Mouse (Mus musculus) erythroblast, adult 5-6 weeks (primary cell): ENCODE measurements around the gene Scfd2. TPM values are rescaled to one million over a fixed set of nuclear protein-coding genes. Genes with fewer than 3 reads are reported as not detected.
A peak's percentile ranks its signal among the peaks of the same experiment; 100 is the strongest.

ENCODE experiments used
- ATAC-seq: replicated peaks from 2 replicates; pipeline ENCODE4 v1.8.0; 2016; ENCODE audit warnings: moderate number of reproducible peaks, mild to moderate bottlenecking, moderate TSS enrichment, inconsistent platforms; ENCODE audit not compliant: poor library complexity, low FRiP score, severe bottlenecking
- total RNA-seq, 2 experiments: library from RNA; stranded (forward) in 1 of 2; stranded (reverse) in 1 of 2; fragments of 150-400 nt in 1 of 2; fragments of 200-764, 138-1000 nt in 1 of 2; gene quantifications; 2 replicates each; pipeline versions ENCODE4 v1.2.3 to v1.2.4; 2015 to 2017; ENCODE audit warnings: low replicate concordance in 2 of 2

Gene Scfd2
- total RNA-seq (2015; ENCODE audit: low replicate concordance) (3.3 and 3.5 TPM in 2 replicates), total RNA-seq (2017; ENCODE audit: low replicate concordance) (1.8 and 9.5 TPM in 2 replicates)

DNA sequence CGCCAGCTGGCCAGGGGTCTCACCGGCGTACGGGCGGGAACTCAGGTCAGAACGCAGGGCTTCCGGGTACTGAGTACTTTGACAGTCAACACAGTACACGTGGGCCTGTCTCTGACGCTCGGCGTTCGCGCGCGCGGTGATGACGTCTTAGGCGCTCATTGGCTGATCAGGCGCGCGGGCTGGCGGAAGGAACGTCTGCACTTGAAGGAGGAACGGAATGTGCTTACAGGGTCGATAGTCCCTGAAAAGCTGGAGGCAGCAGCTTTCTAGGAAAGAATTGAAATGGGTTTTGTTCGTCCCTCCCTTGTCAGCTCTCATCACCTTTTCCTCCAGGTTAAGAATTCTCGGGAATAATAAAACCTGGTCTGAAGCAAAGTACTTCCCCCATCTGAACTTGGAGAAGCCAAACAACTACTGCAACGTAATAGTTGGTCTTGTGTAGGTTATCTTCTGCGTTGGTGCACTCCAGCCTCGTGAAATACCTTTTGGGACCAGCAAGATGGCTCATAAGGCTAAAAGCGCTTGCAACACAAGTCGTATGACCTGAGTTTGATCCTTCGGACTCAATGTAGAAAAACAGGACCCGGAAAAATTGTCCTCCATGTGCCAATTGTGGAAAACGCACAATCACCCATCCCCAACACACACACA, at the start of gene Scfd2:
TSS of gene Scfd2 (minus strand) at position 130 of the 651 bp plus-strand sequence.
- peak; percentile 82 for ATAC-seq

DNA sequence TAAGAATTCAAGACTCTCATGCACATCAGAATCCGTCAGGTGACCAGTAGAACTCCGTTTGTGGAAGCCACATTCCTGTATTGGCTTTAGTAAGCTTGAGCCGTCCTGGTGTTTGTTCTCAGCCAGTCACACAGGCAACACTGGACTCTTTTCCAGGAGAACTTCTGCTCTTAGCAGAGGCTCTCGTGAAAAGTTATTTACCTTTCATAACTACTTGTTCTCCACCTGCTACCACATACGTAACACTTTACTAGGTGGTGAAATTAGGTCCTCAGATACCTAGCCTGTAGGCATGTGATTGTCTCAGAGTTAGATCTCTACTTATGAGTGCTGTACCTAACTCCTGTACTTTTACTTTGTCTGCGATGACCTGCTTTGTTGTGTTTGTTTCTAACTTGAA, 40.2 kb upstream of the Scfd2 start:
- ATAC-seq: no peak

GRCm38 (mm10) chr5:74561151-74561550, 29.6 kb upstream of the Scfd2 start:
- ATAC-seq: no peak

DNA sequence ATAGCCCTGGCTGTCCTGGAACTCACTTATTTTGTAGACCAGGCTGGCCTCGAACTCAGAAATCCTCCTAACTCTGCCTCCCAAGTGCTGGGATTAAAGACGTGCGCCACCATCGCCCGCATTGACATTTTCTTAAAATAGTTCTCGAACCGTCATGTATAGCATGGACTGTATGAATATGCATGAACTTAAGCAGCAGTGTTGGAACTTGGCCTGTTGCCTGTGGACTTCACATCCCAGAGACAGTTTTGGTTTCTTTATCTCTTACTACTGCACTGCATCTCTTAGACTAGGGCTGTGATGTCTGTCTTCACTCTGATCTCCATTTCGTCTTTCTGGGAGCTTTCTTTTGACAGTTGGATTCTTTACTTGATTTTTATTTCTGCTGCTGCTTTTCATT, 18.0 kb upstream of the Scfd2 start:
- no peak for ATAC-seq

DNA sequence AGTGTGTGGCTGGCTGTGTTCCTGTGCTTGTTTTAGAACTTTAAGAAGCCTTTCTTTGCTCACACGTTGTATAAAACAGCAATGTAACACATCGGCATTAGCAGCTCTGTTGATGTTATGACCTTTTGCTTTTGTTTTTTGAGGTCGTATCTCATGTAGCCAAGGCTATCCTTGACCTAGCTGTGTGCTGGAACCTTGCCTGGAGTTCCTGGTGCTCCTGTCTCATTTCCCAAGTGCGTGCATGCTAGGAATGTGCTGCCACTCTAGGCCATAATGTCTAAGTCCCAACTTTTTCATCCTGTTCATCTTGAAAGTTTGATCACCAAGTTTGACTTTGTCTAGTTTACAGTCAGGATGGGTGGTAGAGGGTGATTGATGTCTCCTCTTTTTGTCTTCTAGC, 14.0 kb upstream of the Scfd2 start:
- no peak for ATAC-seq

GRCm38 (mm10) chr5:74536180-74536947, 4.8 kb upstream of the Scfd2 start:
- no peak for ATAC-seq

- peak; percentile 78 for ATAC-seq
Observed at GRCm38 (mm10) chr5:74535240-74536021, 3.9 kb upstream of the Scfd2 start, which contains the start of gene Fip1l1. Fip1l1 (plus strand) TSS chr5:74535449.

DNA sequence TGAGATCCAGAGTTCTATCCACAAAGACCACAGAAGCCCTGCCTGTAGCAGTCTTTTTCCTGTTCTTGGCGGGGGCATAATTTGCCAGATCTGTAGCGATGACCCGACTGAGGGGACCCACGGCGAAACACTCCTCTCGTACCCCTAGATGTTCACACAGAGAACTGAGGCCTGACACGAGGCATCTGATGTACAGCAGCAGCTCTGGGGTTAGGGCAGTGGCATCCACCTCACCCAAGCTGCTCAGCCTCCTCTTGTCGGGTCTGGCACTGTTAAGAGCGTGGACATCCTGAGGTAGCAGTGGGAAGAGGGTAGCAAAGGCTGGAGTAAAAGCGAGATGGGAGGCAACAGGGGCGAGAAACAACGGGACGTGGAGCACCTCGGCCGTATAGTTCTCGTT, 774 bp downstream of the Scfd2 start:
- no peak for ATAC-seq

DNA sequence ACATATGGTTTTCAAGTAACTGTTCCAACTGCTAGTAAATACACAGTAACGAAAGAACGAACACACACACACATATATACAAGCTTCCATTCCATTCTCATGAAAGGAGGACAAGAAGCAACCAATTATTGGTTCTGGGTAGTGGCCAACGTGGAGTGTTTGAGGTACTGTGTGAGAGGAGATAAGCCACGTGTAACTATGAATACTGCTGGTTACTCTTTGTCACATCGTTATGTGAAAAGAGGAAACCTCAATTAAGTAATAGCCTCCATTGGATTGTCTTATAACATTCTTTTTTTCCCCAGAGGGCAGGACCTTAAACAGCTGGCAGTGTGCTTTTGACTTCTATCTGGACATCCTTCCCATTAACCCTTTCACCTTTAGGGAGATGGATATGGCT, 4.5 kb downstream of the Scfd2 start:
- no peak for ATAC-seq

- ATAC-seq: no peak
Observed at GRCm38 (mm10) chr5:74511686-74512085, 19.9 kb downstream of the Scfd2 start.

GRCm38 (mm10) chr5:74492705-74493104, 38.9 kb downstream of the Scfd2 start:
- no peak for ATAC-seq

DNA sequence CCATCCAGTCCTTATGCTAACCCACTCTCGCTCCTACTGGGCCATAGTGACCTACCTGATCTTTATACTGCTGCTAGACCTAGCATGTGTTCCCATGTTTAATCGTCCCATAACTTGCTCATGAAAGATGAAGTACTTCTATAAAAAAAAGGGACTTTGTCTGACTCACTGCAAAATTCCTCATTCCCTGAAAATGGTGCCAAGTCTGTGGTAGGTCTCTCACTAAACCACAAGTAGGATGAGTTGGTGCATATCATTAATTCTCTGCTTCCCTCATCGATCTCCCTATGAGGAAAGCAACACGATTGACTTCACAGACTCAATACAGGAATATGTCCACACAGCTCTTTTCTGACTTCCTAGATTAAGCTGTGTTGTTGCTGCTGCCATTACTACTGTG, 46.9 kb downstream of the Scfd2 start:
- no peak for ATAC-seq

DNA sequence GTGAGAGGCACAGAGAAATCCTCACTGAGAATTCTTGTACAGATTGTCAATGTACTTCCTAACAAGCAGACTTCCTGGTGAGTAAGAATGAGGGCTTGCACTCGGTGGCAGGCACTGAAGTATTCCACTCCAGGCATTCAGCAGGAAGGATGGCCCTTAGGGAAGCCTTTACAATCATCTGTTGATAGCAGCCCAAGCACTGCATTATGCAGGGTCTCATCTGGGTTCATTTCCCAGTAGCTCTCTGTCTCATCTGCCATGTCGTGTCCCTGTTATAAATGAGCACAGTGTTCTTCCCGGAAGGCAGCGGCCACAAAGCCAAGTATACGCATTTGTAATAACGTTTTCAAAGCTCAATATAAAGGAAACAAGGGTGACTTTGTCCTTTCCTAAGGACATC, 48.9 kb downstream of the Scfd2 start:
- no peak for ATAC-seq

DNA sequence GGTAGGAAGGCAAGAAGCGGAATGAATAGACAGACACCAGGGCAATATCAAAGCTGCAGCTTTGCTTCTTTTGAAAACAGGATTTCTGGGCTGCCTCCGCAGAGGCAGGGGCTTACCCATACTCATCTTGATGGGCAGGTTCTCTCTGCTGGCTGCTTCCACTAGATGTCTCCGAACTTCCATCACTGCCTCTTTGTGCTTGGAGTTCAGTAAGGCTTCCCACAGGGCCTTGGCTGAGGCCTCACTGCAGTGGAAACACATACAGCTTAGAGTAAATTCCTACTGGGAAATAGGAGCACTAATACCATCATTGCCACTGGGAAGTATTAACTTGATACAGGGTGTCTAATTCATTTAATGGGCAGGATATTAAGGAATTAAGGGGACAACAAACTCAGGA, 49.5 kb downstream of the Scfd2 start:
- ATAC-seq: no peak

DNA sequence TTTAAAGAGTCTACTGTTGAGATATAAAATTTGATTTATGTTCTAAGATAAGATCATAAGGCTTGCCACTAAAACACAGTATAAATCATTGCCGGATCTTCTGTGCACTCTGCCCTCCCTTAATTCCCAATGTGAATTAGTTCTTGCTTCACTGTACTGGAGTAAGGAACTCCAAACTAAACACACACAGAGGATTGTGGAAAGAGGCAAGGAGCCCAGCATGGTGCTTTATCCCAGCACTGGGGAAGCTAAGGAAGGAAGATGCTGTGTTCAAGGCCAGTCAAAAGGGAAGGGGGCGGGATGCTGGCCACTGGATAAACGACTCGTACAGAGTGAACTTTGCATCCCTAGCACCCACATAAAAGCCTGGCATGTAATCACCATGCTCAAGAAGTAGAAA, 51.1 kb downstream of the Scfd2 start:
- ATAC-seq: no peak

DNA sequence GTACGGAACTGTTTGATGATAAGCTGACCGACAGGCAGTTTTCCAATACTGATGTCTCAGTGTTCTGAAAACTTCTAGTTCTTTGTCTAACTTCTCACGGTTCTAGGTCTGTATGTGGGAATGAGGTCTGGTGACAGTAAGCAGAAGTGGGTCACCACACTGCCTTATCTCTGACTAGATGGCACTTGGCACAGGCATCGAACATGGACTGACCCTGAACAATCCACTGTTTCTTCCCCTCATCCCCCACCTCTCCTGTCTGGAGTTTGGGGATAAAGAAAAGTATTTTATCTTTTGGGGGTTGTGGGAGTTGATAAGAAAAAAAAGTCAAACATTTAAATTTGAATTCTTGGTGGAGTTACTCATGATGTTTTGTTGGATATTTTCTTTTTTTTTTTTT, 51.6 kb downstream of the Scfd2 start:
- no peak for ATAC-seq

DNA sequence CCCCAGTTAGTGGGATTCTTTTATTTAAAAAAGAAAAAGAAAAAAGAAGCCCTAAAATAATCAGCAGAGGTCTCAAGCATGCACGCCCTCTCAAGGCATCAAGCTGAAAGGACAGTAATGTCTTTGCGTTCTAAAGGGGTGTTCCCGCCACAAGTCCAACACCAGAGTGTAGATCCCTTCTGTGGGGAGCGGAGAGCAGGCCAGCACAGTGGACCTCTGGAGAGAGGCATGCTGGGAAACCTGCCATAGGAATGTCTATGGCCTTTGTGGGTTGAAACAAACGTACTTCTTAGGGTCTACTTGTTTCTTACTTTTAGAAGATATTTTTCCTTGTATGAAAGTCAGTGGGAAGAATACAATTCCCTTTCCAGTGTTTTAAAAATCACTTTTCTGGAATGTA, 52.4 kb downstream of the Scfd2 start:
- no peak for ATAC-seq

- ATAC-seq: no peak
Observed at GRCm38 (mm10) chr5:74476551-74476950, 55.0 kb downstream of the Scfd2 start.

- no peak for ATAC-seq
Observed at GRCm38 (mm10) chr5:74473117-74473516, 58.4 kb downstream of the Scfd2 start.

DNA sequence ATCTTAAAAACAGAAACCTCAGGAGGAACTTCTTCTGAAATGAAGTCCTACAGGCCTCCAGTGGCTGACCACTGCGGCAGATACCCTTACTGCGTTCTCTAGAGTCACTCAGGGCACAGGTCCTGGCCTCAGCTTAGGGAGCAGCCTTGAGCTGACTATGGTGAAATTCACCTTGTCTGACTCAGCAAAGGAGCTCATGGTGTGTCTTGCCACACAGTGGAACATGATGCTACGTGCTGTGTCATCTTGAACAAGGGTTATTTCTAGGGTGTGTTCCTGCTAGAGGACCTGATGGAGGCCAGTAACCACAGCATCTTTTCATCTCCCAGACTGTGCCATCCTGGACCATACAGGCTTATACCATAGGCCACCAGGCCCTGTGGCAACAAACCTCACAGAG, 60.7 kb downstream of the Scfd2 start:
- no peak for ATAC-seq

DNA sequence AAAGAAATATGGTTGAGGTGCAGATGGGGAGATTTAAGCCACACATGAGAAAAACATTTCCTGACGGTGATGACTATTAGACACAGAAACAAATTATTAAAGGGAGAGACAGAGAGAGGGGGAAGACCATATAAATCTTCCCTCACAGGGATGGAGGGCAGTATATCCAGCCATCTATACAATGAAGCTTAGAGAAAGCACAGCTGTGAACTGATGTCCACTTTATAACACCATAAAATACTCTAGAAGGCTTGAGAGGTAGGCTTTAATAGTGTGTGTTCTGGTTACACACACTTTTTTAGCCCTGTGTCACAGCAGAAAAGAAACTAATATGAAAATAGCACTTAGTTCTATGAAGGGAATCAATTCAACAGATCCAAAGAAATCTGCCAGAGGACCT, 61.9 kb downstream of the Scfd2 start:
- ATAC-seq: no peak
